ENCODE assay signal across 18 mouse cellular contexts in genomic region chr11:118663305-118663704, GRCm38 (mm10).
DNase-seq lines count a peak whose midpoint lies in the region; ATAC-seq and TF ChIP-seq lines count a peak whose summit lies in the region.
"Had no signal": no experiment of that assay in that cellular context is flagged by ENCODE, and none has a peak within 500 bp of the region (broad histone marks: within the 10 kb centered on the region; RNA-seq: fewer than 3 reads in every experiment).

No protein-coding gene starts in this region.

- TF ChIP-seq CTCF in cerebellum, adult 2 months (IDR thresholded peaks at IDR 0.05; ENCODE audit: borderline replicate concordance, insufficient read depth, low read depth, low read length) = no peak

- 73% methylated on average over 8 of the region's 8 CpGs for WGBS in hindbrain, embryonic 14.5 days
- 54% methylated on average over 8 of the region's 8 CpGs for WGBS in hindbrain, embryonic 16.5 days
- 1% methylated on average over 8 of the region's 8 CpGs for WGBS in cerebellum, adult 2 months
- WGBS in neural tube, embryonic 14.5 days = 68% methylated on average over 8 of the region's 8 CpGs

- H3K36me3 ChIP-seq in hindbrain, embryonic 14.5 days (replicated peaks; ENCODE audit: control insufficient read depth, insufficient read depth) = no peaks in the 10 kb centered on the region
- H3K36me3 ChIP-seq in hindbrain, embryonic 16.5 days (ENCODE audit: control insufficient read depth, insufficient read depth, low read length) = no peaks in the 10 kb centered on the region
- no peaks in the 10 kb centered on the region for H3K36me3 ChIP-seq in neural tube, embryonic 14.5 days (ENCODE audit: control insufficient read depth, insufficient read depth, low read length)
- H3K36me3 ChIP-seq: forebrain, embryonic 10.5 days; heart, embryonic 12.5 days had no signal

- H3K4me3 ChIP-seq in hindbrain, embryonic 14.5 days (replicated peaks; ENCODE audit: low read length) = no peak overlapping the region
- no peak overlapping the region for H3K4me3 ChIP-seq in hindbrain, embryonic 16.5 days (ENCODE audit: low read length)
- no peak overlapping the region for H3K4me3 ChIP-seq in cerebellum, adult 2 months (replicated peaks; ENCODE audit: insufficient read depth, low read depth, low read length)
- H3K4me3 ChIP-seq in neural tube, embryonic 14.5 days (ENCODE audit: low read depth, low read length) = no peak overlapping the region
- H3K4me3 ChIP-seq: forebrain, embryonic 10.5 days; heart, embryonic 12.5 days had no signal

- ATAC-seq in cerebellum, adult (ENCODE audit: insufficient number of reproducible peaks, low FRiP score, low TSS enrichment) = peak; percentile 15; the same call in 1 of the 2 replicates
- ATAC-seq in hindbrain, embryonic 14.5 days (ENCODE audit: low FRiP score) = no peak
- no peak for ATAC-seq in hindbrain, embryonic 16.5 days
- no peak for ATAC-seq in neural tube, embryonic 14.5 days (ENCODE audit: low read depth)
- ATAC-seq: forebrain, postnatal 0 days had no signal

- H3K9ac ChIP-seq in hindbrain, embryonic 14.5 days = no peak overlapping the region
- no peak overlapping the region for H3K9ac ChIP-seq in hindbrain, embryonic 16.5 days (ENCODE audit: low read depth, low read length)
- no peak overlapping the region for H3K9ac ChIP-seq in neural tube, embryonic 14.5 days (replicated peaks; ENCODE audit: low read depth, low read length)
- H3K9ac ChIP-seq: forebrain, postnatal 0 days; heart, embryonic 12.5 days had no signal

- 0 out of 2 replicates have a peak overlapping the region, but pooled peaks have one; percentile 1 for H3K27ac ChIP-seq in hindbrain, embryonic 14.5 days
- no peak overlapping the region for H3K27ac ChIP-seq in hindbrain, embryonic 16.5 days (ENCODE audit: low read depth, low read length)
- no peak overlapping the region for H3K27ac ChIP-seq in cerebellum, adult 2 months (ENCODE audit: insufficient read depth, low read length)
- peak overlapping the region; percentile 22; the same call in 1 of the 2 replicates for H3K27ac ChIP-seq in neural tube, embryonic 14.5 days (ENCODE audit: low read depth, low read length)
- H3K27ac ChIP-seq: forebrain, embryonic 10.5 days had no signal

- no peak for DNase-seq in cerebellum, postnatal 4 days (ENCODE audit: low spot score in 2 of 2)
- no peak for DNase-seq in hindbrain, embryonic 14.5 days (ENCODE audit: low spot score)
- DNase-seq in cerebellum, adult 2 months = peak; percentile 57 to 80
- no peak for DNase-seq in embryo, embryonic 11 days
- DNase-seq in gastrocnemius, adult 8-10 months (ENCODE audit: low spot score in 2 of 2) = no peak
- DNase-seq: adrenal gland, adult 8-10 months; forebrain, postnatal 0 days; kidney, adult 8-10 months; kidney, postnatal 36 days; lung, adult 18-20 months; lung, postnatal 14 days; thymus, postnatal 14 days had no signal

- H3K4me1 ChIP-seq in hindbrain, embryonic 14.5 days (replicated peaks; ENCODE audit: control insufficient read depth, insufficient read depth, low read length) = peaks cover 69% of the 10 kb centered on the region
- H3K4me1 ChIP-seq in hindbrain, embryonic 16.5 days (ENCODE audit: control insufficient read depth, insufficient read depth, low read depth, low read length) = peaks cover 20% of the 10 kb centered on the region
- H3K4me1 ChIP-seq in cerebellum, adult 2 months (ENCODE audit: control insufficient read depth, insufficient read depth, low read length) = peaks cover 54% of the 10 kb centered on the region
- peaks cover 37% of the 10 kb centered on the region for H3K4me1 ChIP-seq in neural tube, embryonic 14.5 days (ENCODE audit: control insufficient read depth, insufficient read depth, low read length)

- H3K4me2 ChIP-seq in hindbrain, embryonic 14.5 days (replicated peaks) = no peak overlapping the region
- H3K4me2 ChIP-seq in hindbrain, embryonic 16.5 days (ENCODE audit: low read length) = no peak overlapping the region
- H3K4me2 ChIP-seq in neural tube, embryonic 14.5 days (ENCODE audit: low read depth, low read length) = no peak overlapping the region
- H3K4me2 ChIP-seq: heart, embryonic 12.5 days; liver, embryonic 11.5 days had no signal

- H3K9me3 ChIP-seq in hindbrain, embryonic 14.5 days (ENCODE audit: control insufficient read depth, low read length) = no peaks in the 10 kb centered on the region
- no peaks in the 10 kb centered on the region for H3K9me3 ChIP-seq in hindbrain, embryonic 16.5 days (ENCODE audit: control insufficient read depth, low read length)
- no peaks in the 10 kb centered on the region for H3K9me3 ChIP-seq in neural tube, embryonic 14.5 days (ENCODE audit: control insufficient read depth, low read length)
- H3K9me3 ChIP-seq: forebrain, embryonic 10.5 days; heart, embryonic 12.5 days had no signal

- no peak for TF ChIP-seq POLR2A in cerebellum, adult 2 months (IDR thresholded peaks at IDR 0.05; ENCODE audit: borderline replicate concordance, insufficient read depth, low read length)

- no peaks in the 10 kb centered on the region for H3K27me3 ChIP-seq in hindbrain, embryonic 14.5 days (ENCODE audit: control insufficient read depth, insufficient read depth, low read length)
- no peaks in the 10 kb centered on the region for H3K27me3 ChIP-seq in hindbrain, embryonic 16.5 days (replicated peaks; ENCODE audit: control insufficient read depth, insufficient read depth, low read length)
- no peaks in the 10 kb centered on the region for H3K27me3 ChIP-seq in cerebellum, adult 2 months (ENCODE audit: control insufficient read depth, insufficient read depth, low read length)
- H3K27me3 ChIP-seq in neural tube, embryonic 14.5 days (ENCODE audit: control insufficient read depth, insufficient read depth, low read length) = no peaks in the 10 kb centered on the region

Comparison
In these comparisons a context has a peak if more than half of its experiments do, and no peak if none do; other contexts are left out.
1. DNase-seq: peak in cerebellum, adult 2 months (2 of 2); none in cerebellum, postnatal 4 days (0 of 2), hindbrain, embryonic 14.5 days (single experiment), embryo, embryonic 11 days (single experiment) and gastrocnemius, adult 8-10 months (0 of 2).
2. H3K27ac ChIP-seq: peak in hindbrain, embryonic 14.5 days (single experiment) and neural tube, embryonic 14.5 days (single experiment); none in hindbrain, embryonic 16.5 days (single experiment) and cerebellum, adult 2 months (single experiment).